Mouse (Mus musculus): Measurements from ENCODE around the gene Rpl23a. TPM values are rescaled to one million over a fixed set of nuclear protein-coding genes. Genes with fewer than 3 reads are reported as not detected.
A peak's percentile ranks its signal among the peaks of the same experiment; 100 is the strongest.

Rpl23a gene
- polyA plus RNA-seq, 1 experiment from 2014 or later = 768 TPM

GRCm38 (mm10) chr11:78210615-78211014 is 27.2 kb upstream of the Rpl23a start:
- Histone ChIP-seq H3K36me3 (ENCODE audit: control insufficient read depth, insufficient read depth) (peaks cover 91% of the 10 kb centered on the region), H3K27me3 (replicated peaks; ENCODE audit: control insufficient read depth, insufficient read depth, low read length) (no peaks in the 10 kb centered on the region), H3K27ac (ENCODE audit: low read depth, low read length) (no peak overlapping the region), H3K4me1 (replicated peaks; ENCODE audit: control insufficient read depth, insufficient read depth, low read length) (no peaks in the 10 kb centered on the region), H3K4me2 (replicated peaks; ENCODE audit: low read depth) (no peak overlapping the region), H3K9me3 (ENCODE audit: control insufficient read depth) (no peaks in the 10 kb centered on the region), H3K9ac (ENCODE audit: low read depth, low read length) (no peak overlapping the region), H3K4me3 (ENCODE audit: low read depth, low read length) (no peak overlapping the region)
- no peak for ATAC-seq
- TF ChIP-seq CTCF (IDR thresholded peaks at IDR 0.05; ENCODE audit: low read depth) = no peak
- WGBS = 64% methylated on average over 7 of the region's 7 CpGs

GRCm38 (mm10) chr11:78209886-78210285 is 26.5 kb upstream of the Rpl23a start:
- 92% methylated on average over 6 of the region's 6 CpGs for WGBS
- Histone ChIP-seq H3K9ac (ENCODE audit: low read depth, low read length) (no peak overlapping the region), H3K9me3 (ENCODE audit: control insufficient read depth) (no peaks in the 10 kb centered on the region), H3K4me2 (replicated peaks; ENCODE audit: low read depth) (no peak overlapping the region), H3K36me3 (ENCODE audit: control insufficient read depth, insufficient read depth) (peaks cover 88% of the 10 kb centered on the region), H3K27ac (ENCODE audit: low read depth, low read length) (no peak overlapping the region), H3K27me3 (replicated peaks; ENCODE audit: control insufficient read depth, insufficient read depth, low read length) (no peaks in the 10 kb centered on the region), H3K4me1 (replicated peaks; ENCODE audit: control insufficient read depth, insufficient read depth, low read length) (no peaks in the 10 kb centered on the region; the same call in 1 of the 2 replicates), H3K4me3 (ENCODE audit: low read depth, low read length) (no peak overlapping the region)
- ATAC-seq = no peak
- TF ChIP-seq CTCF (IDR thresholded peaks at IDR 0.05; ENCODE audit: low read depth) = no peak

GRCm38 (mm10) chr11:78207190-78207589 is 23.8 kb upstream of the Rpl23a start:
- H3K4me3 ChIP-seq (ENCODE audit: low read depth, low read length) = no peak overlapping the region
- H3K27ac ChIP-seq (ENCODE audit: low read depth, low read length) = no peak overlapping the region
- H3K4me1 ChIP-seq (replicated peaks; ENCODE audit: control insufficient read depth, insufficient read depth, low read length) = no peaks in the 10 kb centered on the region; the same call in 1 of the 2 replicates
- ATAC-seq = no peak
- WGBS = 91% methylated on average over 7 of the region's 7 CpGs
- H3K27me3 ChIP-seq (replicated peaks; ENCODE audit: control insufficient read depth, insufficient read depth, low read length) = no peaks in the 10 kb centered on the region
- no peak for TF ChIP-seq CTCF (IDR thresholded peaks at IDR 0.05; ENCODE audit: low read depth)
- peaks cover 67% of the 10 kb centered on the region for H3K36me3 ChIP-seq (ENCODE audit: control insufficient read depth, insufficient read depth)
- H3K4me2 ChIP-seq (replicated peaks; ENCODE audit: low read depth) = no peak overlapping the region
- no peaks in the 10 kb centered on the region for H3K9me3 ChIP-seq (ENCODE audit: control insufficient read depth)
- no peak overlapping the region for H3K9ac ChIP-seq (ENCODE audit: low read depth, low read length)

GRCm38 (mm10) chr11:78205361-78206206 is 22.2 kb upstream of the Rpl23a start:
- no peak overlapping the region for H3K9ac ChIP-seq (ENCODE audit: low read depth, low read length)
- no peak overlapping the region for H3K4me3 ChIP-seq (ENCODE audit: low read depth, low read length)
- no peaks in the 10 kb centered on the region for H3K9me3 ChIP-seq (ENCODE audit: control insufficient read depth)
- no peak overlapping the region for H3K27ac ChIP-seq (ENCODE audit: low read depth, low read length)
- no peak overlapping the region for H3K4me2 ChIP-seq (replicated peaks; ENCODE audit: low read depth)
- no peaks in the 10 kb centered on the region for H3K27me3 ChIP-seq (replicated peaks; ENCODE audit: control insufficient read depth, insufficient read depth, low read length)
- ATAC-seq = no peak
- TF ChIP-seq CTCF (IDR thresholded peaks at IDR 0.05; ENCODE audit: low read depth) = no peak
- WGBS = 54% methylated on average over 13 of the region's 13 CpGs
- no peaks in the 10 kb centered on the region; the same call in 1 of the 2 replicates for H3K4me1 ChIP-seq (replicated peaks; ENCODE audit: control insufficient read depth, insufficient read depth, low read length)
- peaks cover 51% of the 10 kb centered on the region for H3K36me3 ChIP-seq (ENCODE audit: control insufficient read depth, insufficient read depth)

GRCm38 (mm10) chr11:78204287-78204686 is 20.9 kb upstream of the Rpl23a start:
- Histone ChIP-seq H3K36me3 (ENCODE audit: control insufficient read depth, insufficient read depth) (peaks cover 40% of the 10 kb centered on the region), H3K4me3 (ENCODE audit: low read depth, low read length) (no peak overlapping the region), H3K9ac (ENCODE audit: low read depth, low read length) (no peak overlapping the region), H3K9me3 (ENCODE audit: control insufficient read depth) (no peaks in the 10 kb centered on the region), H3K27ac (ENCODE audit: low read depth, low read length) (no peak overlapping the region), H3K4me1 (replicated peaks; ENCODE audit: control insufficient read depth, insufficient read depth, low read length) (no peaks in the 10 kb centered on the region; the same call in 1 of the 2 replicates), H3K27me3 (replicated peaks; ENCODE audit: control insufficient read depth, insufficient read depth, low read length) (no peaks in the 10 kb centered on the region), H3K4me2 (replicated peaks; ENCODE audit: low read depth) (no peak overlapping the region)
- 73% methylated on average over 6 of the region's 6 CpGs for WGBS
- no peak for TF ChIP-seq CTCF (IDR thresholded peaks at IDR 0.05; ENCODE audit: low read depth)
- ATAC-seq = no peak

GRCm38 (mm10) chr11:78202372-78202771 is 19.0 kb upstream of the Rpl23a start:
- Histone ChIP-seq H3K27ac (ENCODE audit: low read depth, low read length) (no peak overlapping the region), H3K4me3 (ENCODE audit: low read depth, low read length) (no peak overlapping the region), H3K36me3 (ENCODE audit: control insufficient read depth, insufficient read depth) (peaks cover 21% of the 10 kb centered on the region), H3K4me2 (replicated peaks; ENCODE audit: low read depth) (no peak overlapping the region), H3K27me3 (replicated peaks; ENCODE audit: control insufficient read depth, insufficient read depth, low read length) (no peaks in the 10 kb centered on the region), H3K4me1 (replicated peaks; ENCODE audit: control insufficient read depth, insufficient read depth, low read length) (no peaks in the 10 kb centered on the region; the same call in 1 of the 2 replicates), H3K9me3 (ENCODE audit: control insufficient read depth) (no peaks in the 10 kb centered on the region), H3K9ac (ENCODE audit: low read depth, low read length) (no peak overlapping the region)
- WGBS = 55% methylated on average over 3 of the region's 3 CpGs
- TF ChIP-seq CTCF (IDR thresholded peaks at IDR 0.05; ENCODE audit: low read depth) = no peak
- ATAC-seq = 0 out of 2 replicates have a peak, but pooled peaks have one; percentile 16
